Mouse (Mus musculus) ES-E14 (cell line): ENCODE measurements at regions not wholly inside any gene's neighbourhood (a gene's known extent, or its start where the extent isn't known, plus 50 kb on each side); places are given as distances from the start of the nearest gene placed in this dataset.
A peak's percentile ranks its signal among the peaks of the same experiment; 100 is the strongest.

ENCODE experiments used
- DNase-seq: peaks from one replicate; pipeline ENCODE4 v3.0.0-alpha.2; 2013; ENCODE audit warnings: low read depth, low spot score
- H3K27ac ChIP-seq: 2 replicates; pipeline ENCODE4 v1.5.1; 2012; ENCODE audit warnings: low read depth, mild to moderate bottlenecking, low read length, moderate library complexity, mixed read lengths; ENCODE audit not compliant: poor library complexity, insufficient read depth, severe bottlenecking
- H3K36me3 ChIP-seq: 2 replicates; pipeline ENCODE4 v1.6.1; 2012; ENCODE audit warnings: mild to moderate bottlenecking, low read length, moderate library complexity, mixed read lengths; ENCODE audit not compliant: control insufficient read depth, poor library complexity, insufficient read depth, severe bottlenecking
- H3K4me1 ChIP-seq, 2 experiments: fragments of 150-350 bp in 1 of 2; sonication (generic) in 1 of 2; 2 replicates each; pipeline ENCODE4 v1.6.1; 2012; ENCODE audit warnings: low read length in 2 of 2, mild to moderate bottlenecking in 1 of 2, mixed read lengths in 1 of 2; ENCODE audit not compliant: control insufficient read depth in 2 of 2, insufficient read depth in 2 of 2, poor library complexity in 1 of 2
- H3K4me3 ChIP-seq, 2 experiments: fragments of 150-350 bp in 1 of 2; sonication (generic) in 1 of 2; 2 replicates each; pipeline ENCODE4 v1.5.1; 2012; ENCODE audit warnings: low read length in 2 of 2, low read depth in 1 of 2, mild to moderate bottlenecking in 1 of 2, mixed read lengths in 1 of 2; ENCODE audit not compliant: insufficient read depth in 1 of 2, poor library complexity in 1 of 2, severe bottlenecking in 1 of 2
- H3K9ac ChIP-seq: 2 replicates; pipeline ENCODE4 v1.6.1; 2012; ENCODE audit warnings: low read depth, mild to moderate bottlenecking, low read length, mixed read lengths; ENCODE audit not compliant: poor library complexity, insufficient read depth, severe bottlenecking
- H3K9me3 ChIP-seq: fragments of 150-350 bp; sonication (generic); 2 replicates; pipeline ENCODE4 v1.6.1; 2012; ENCODE audit warnings: low read depth, mild to moderate bottlenecking, low read length; ENCODE audit not compliant: control insufficient read depth, insufficient read depth
- CHD2 ChIP-seq: IDR thresholded peaks from 2 replicates; pipeline ENCODE4 v1.6.1; 2014; ENCODE audit warnings: mild to moderate bottlenecking, low read depth, low read length, inconsistent platforms
- HCFC1 ChIP-seq: IDR thresholded peaks from 2 replicates; pipeline ENCODE4 v1.6.1; 2012; ENCODE audit warnings: low read length, inconsistent platforms, borderline replicate concordance; ENCODE audit not compliant: insufficient read depth
- MAFK ChIP-seq: IDR thresholded peaks from 2 replicates; pipeline ENCODE4 v1.6.1; 2014; ENCODE audit warnings: mild to moderate bottlenecking, low read depth, low read length, inconsistent platforms; ENCODE audit not compliant: insufficient read depth
- ZC3H11A ChIP-seq: IDR thresholded peaks from 2 replicates; pipeline ENCODE4 v1.6.1; 2012; ENCODE audit warnings: low read depth, mild to moderate bottlenecking, inconsistent platforms, low read length, borderline replicate concordance
- ZNF384 ChIP-seq: IDR thresholded peaks from 2 replicates; pipeline ENCODE4 v1.6.1; 2012; ENCODE audit warnings: low read depth, low read length, inconsistent platforms
- in situ Hi-C, 2 experiments: fragments of 600-800 bp; cut with MboI; formaldehyde crosslinking; loops; one replicate each; pipeline ENCODE4 v1.15.1; 2025; ENCODE audit warnings: low sequenced_read_pairs in 2 of 2, inconsistent platforms in 1 of 2; ENCODE audit not compliant: unreplicated experiment in 2 of 2

DNA sequence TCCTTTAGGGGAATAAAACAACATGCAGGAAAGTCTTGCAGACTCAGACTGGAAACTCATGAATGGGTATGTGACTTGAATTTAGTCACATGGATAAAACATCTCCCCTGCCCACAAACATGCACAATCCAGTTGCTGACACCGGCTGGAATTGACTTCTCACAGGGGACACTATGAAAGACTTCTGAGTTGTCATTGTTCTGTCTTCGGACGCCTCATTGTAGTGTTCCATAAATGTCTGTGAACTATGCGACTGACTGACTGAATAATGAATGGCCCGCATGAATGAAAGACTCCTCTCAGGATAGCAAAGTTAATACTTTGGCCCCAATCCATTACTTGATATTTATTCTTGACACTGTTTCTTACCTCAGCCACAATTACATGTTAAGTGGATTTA lies 2058.9 kb upstream of the 5930422O12Rik start:
- in situ Hi-C loops = no loop called here
- no peaks in the 10 kb centered on the region for H3K36me3 ChIP-seq
- no peak for DNase-seq
- H3K9me3 ChIP-seq = no peaks in the 10 kb centered on the region
- no peak for TF ChIP-seq CHD2
- TF ChIP-seq ZC3H11A = no peak
- TF ChIP-seq MAFK = no peak
- no peak for TF ChIP-seq HCFC1
- no peak overlapping the region for H3K9ac ChIP-seq
- H3K4me3 ChIP-seq = no peak overlapping the region
- no peak overlapping the region for H3K27ac ChIP-seq
- H3K4me1 ChIP-seq = 0 out of 4 replicates have a peak, but pooled peaks cover 0 to 2% of the 10 kb centered on the region in 2 experiments

DNA sequence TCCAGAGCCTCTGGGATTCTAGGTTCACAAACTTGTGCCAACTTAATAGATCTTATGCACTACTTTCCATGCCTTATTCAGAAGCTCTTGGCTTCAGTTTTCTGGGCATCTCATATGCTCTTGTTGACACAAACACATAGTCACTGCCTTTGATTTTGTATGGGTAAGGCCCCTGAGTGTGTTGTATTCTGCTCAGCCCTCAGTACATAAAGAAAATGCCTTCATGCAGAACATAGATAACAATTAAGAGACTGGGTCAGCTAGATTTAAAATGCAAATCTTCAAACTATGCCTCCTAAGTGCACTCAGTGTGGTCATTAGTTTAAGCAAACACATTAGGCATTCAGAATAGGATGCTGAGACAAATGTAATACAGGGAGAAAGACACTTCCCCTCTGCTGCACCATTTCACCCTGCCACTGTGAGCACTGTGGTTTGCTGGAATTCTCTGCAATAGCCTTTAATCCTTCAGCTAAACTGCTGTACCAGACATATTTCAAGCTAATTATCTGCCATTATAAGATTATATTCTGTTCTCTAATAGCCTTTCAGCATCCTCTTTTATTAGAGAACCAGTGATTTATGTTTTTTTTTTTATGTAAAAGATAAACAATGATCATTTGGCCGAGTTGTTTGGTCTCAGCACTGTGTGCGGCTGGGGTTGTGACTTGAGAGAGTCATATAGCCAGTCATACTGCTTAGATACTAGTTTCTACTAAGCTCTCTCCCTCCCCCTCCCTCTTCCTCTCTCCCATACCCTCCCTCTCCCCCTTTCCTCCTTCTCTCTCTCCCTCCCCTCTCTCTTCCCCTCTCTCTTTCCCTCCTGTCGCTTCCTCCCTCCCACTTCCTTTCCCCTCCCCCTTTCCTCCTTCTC lies 2058.1 kb upstream of the 5930422O12Rik start:
- Histone ChIP-seq H3K4me1 (0 out of 4 replicates have a peak, but pooled peaks cover 0 to 2% of the 10 kb centered on the region in 2 experiments), H3K27ac (no peak overlapping the region), H3K9me3 (no peaks in the 10 kb centered on the region), H3K4me3 (no peak overlapping the region), H3K36me3 (no peaks in the 10 kb centered on the region), H3K9ac (no peak overlapping the region)
- TF ChIP-seq ZC3H11A = no peak
- no peak for TF ChIP-seq ZNF384
- TF ChIP-seq CHD2 = no peak
- no peak for TF ChIP-seq HCFC1
- TF ChIP-seq MAFK = no peak
- in situ Hi-C loops = no loop called here
- no peak for DNase-seq

DNA sequence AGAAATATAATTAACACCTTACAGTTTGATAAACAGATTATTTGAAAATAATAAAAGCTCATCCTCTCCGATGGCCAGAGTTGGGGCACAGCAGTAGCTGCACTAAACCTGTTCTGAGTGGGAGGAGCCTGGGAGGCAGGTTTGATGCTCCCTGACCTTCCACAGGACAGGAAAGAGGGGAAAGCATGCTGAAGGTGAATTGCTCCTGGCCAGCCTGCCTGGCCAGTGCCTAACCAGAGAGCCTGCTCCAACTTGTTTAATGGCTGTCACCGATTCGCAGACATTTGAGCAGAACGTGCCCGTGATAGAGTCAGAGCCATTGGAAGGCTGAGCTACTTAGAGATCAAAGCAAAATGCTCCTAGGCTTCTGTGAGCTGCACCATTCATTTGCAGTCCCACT lies 2056.9 kb upstream of the 5930422O12Rik start:
- no peak overlapping the region for H3K4me3 ChIP-seq
- DNase-seq = no peak
- H3K9me3 ChIP-seq = no peaks in the 10 kb centered on the region
- no peak overlapping the region for H3K9ac ChIP-seq
- H3K36me3 ChIP-seq = no peaks in the 10 kb centered on the region
- TF ChIP-seq ZNF384 (no peak), CHD2 (no peak), HCFC1 (no peak), MAFK (no peak), ZC3H11A (no peak)
- in situ Hi-C loops = no loop called here
- H3K27ac ChIP-seq = no peak overlapping the region
- 0 out of 4 replicates have a peak, but pooled peaks cover 0 to 2% of the 10 kb centered on the region in 2 experiments for H3K4me1 ChIP-seq

DNA sequence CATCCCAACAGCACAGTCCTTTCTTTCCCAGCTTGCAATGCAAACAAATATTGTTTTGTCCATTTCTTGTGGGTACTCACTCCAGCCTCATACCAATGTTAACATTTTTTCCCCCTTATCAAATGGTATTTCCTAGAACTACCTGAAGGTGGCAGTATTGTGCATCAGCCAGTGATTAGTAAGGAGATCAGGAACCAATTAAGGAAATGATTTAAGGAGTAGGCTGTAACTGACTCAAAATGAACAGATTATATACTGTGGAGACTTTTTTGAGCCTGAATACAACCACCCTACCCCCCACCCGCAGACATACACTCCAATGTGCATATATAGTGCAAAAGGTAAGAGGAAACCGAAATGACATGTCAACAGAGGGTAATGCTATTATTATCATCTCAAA lies 2056.1 kb upstream of the 5930422O12Rik start:
- no peak overlapping the region for H3K4me3 ChIP-seq
- in situ Hi-C loops = no loop called here
- TF ChIP-seq ZNF384 (no peak), ZC3H11A (no peak; the same call in 1 of the 2 replicates), MAFK (no peak), CHD2 (no peak), HCFC1 (no peak)
- H3K27ac ChIP-seq = no peak overlapping the region
- peak; percentile 39 for DNase-seq
- no peaks in the 10 kb centered on the region for H3K9me3 ChIP-seq
- 0 out of 4 replicates have a peak, but pooled peaks cover 0 to 2% of the 10 kb centered on the region in 2 experiments for H3K4me1 ChIP-seq
- H3K36me3 ChIP-seq = no peaks in the 10 kb centered on the region
- no peak overlapping the region for H3K9ac ChIP-seq
